Mouse (Mus musculus) stomach, postnatal 0 days (tissue): Measurements from ENCODE around the gene Hebp1. TPM values are rescaled to one million over a fixed set of nuclear protein-coding genes. Genes with fewer than 3 reads are reported as not detected.

Experiments
- ATAC-seq: fragments of 200-750 bp; cut with Nextera tagmentation; 2 replicates; pipeline ENCODE4 v1.8.0; 2017; ENCODE audit not compliant: low FRiP score, low TSS enrichment
- DNase-seq: peaks from one replicate; pipeline ENCODE4 v3.0.0-alpha.2; 2016; ENCODE audit warnings: low spot score
- H3K27ac ChIP-seq: fragments of 300-500 bp; sonication (generic); replicated peaks from 2 replicates; pipeline ENCODE4 v1.5.1; 2014; ENCODE audit warnings: mild to moderate bottlenecking, control low read depth
- H3K27me3 ChIP-seq: fragments of 300-500 bp; sonication (generic); 2 replicates; pipeline ENCODE4 v1.6.1; 2014; ENCODE audit warnings: low read length; ENCODE audit not compliant: control insufficient read depth, insufficient read depth
- H3K36me3 ChIP-seq: fragments of 300-500 bp; sonication (generic); 2 replicates; pipeline ENCODE4 v1.6.1; 2014; ENCODE audit warnings: low read length, mixed read lengths; ENCODE audit not compliant: control insufficient read depth, insufficient read depth
- H3K4me1 ChIP-seq: fragments of 300-500 bp; sonication (generic); replicated peaks from 2 replicates; pipeline ENCODE4 v1.6.1; 2014; ENCODE audit warnings: antibody characterized with exemption; ENCODE audit not compliant: control insufficient read depth, insufficient read depth
- H3K4me2 ChIP-seq: fragments of 300-500 bp; sonication (generic); replicated peaks from 2 replicates; pipeline ENCODE4 v1.6.1; 2014; ENCODE audit warnings: low read depth, mild to moderate bottlenecking, control low read depth, moderate library complexity
- H3K4me3 ChIP-seq: fragments of 300-500 bp; sonication (generic); 2 replicates; pipeline ENCODE4 v1.5.1; 2014; ENCODE audit warnings: low read depth, low read length, control low read depth
- H3K9ac ChIP-seq: fragments of 300-500 bp; sonication (generic); 2 replicates; pipeline ENCODE4 v1.6.1; 2014; ENCODE audit warnings: mild to moderate bottlenecking, low read length, control low read depth, mixed read lengths
- H3K9me3 ChIP-seq: fragments of 300-500 bp; sonication (generic); 2 replicates; pipeline ENCODE4 v1.6.1; 2016; ENCODE audit warnings: low read length; ENCODE audit not compliant: control insufficient read depth
- CTCF ChIP-seq: IDR thresholded peaks from 2 replicates; pipeline ENCODE4 v1.5.1; 2016; ENCODE audit warnings: antibody characterized with exemption, low read depth, mild to moderate bottlenecking, moderate library complexity
- EP300 ChIP-seq: optimal IDR thresholded peaks from 2 replicates; pipeline ENCODE3; 2016; ENCODE audit warnings: antibody characterized with exemption
- WGBS: fragments of 180-500 bp; shearing (Covaris S2); extraction: QIAGEN DNeasy Blood & Tissue Kit; methylation state at CpG from one replicate; pipeline ENCODE4 v1.1.7; 2014; 5-methylcytosine and 5-hydroxymethylcytosine counted together
- polyA plus RNA-seq: library from polyadenylated mRNA; unstranded; fragments of >200 nt; fragmentation: Nextera tagmentation; extraction: Ambion mirVana; gene quantifications from 2 replicates; pipeline ENCODE4 v1.2.1, GENCODE M21; 2015

Gene Hebp1
- polyA plus RNA-seq, result 33.7 and 42.3 TPM in 2 replicates

- 1% methylated on average over 51 of the region's 52 CpGs for WGBS
- Histone ChIP-seq H3K27me3 (no peaks in the 10 kb centered on the region), H3K4me3 (peak within 1 kb of the TSS; percentile 85), H3K27ac (peak within 1 kb of the TSS; percentile 76), H3K4me2 (peak within 1 kb of the TSS; percentile 88), H3K9ac (peak within 1 kb of the TSS; percentile 83), H3K36me3 (no peaks in the 10 kb centered on the region), H3K9me3 (no peaks in the 10 kb centered on the region), H3K4me1 (0 out of 2 replicates have a peak, but pooled peaks cover 2% of the 10 kb centered on the region)
- ATAC-seq (peak; percentile 66), DNase-seq (peak; percentile 85)
- TF ChIP-seq EP300 (no peak), CTCF (peak; percentile 29; the same call in 1 of the 2 replicates)
Observed at GRCm38 (mm10) chr6:135197921-135198532, at the start of gene Hebp1, which contains the start of gene Fam234b. Gene Hebp1 (minus strand): TSS chr6:135198022. Gene Fam234b (plus strand): TSS chr6:135197977.

- 65% methylated on average over 8 of the region's 8 CpGs for WGBS
- Histone ChIP-seq H3K9me3 (no peaks in the 10 kb centered on the region), H3K36me3 (no peaks in the 10 kb centered on the region), H3K4me2 (no peak overlapping the region), H3K27ac (no peak overlapping the region), H3K27me3 (no peaks in the 10 kb centered on the region), H3K4me1 (no peaks in the 10 kb centered on the region), H3K9ac (no peak overlapping the region), H3K4me3 (no peak overlapping the region)
- ATAC-seq (no peak), DNase-seq (no peak)
- TF ChIP-seq CTCF, result no peak
Observed at GRCm38 (mm10) chr6:135245586-135245985, 47.8 kb upstream of the Hebp1 start.

- H3K27ac ChIP-seq, result no peak overlapping the region
- no peak overlapping the region for H3K4me2 ChIP-seq
- no peak overlapping the region for H3K9ac ChIP-seq
- 94% methylated on average over 8 of the region's 8 CpGs for WGBS
- no peaks in the 10 kb centered on the region for H3K4me1 ChIP-seq
- ATAC-seq (no peak), DNase-seq (no peak)
- no peaks in the 10 kb centered on the region for H3K27me3 ChIP-seq
- no peaks in the 10 kb centered on the region for H3K36me3 ChIP-seq
- TF ChIP-seq CTCF (no peak), EP300 (no peak)
- no peak overlapping the region for H3K4me3 ChIP-seq
- no peaks in the 10 kb centered on the region for H3K9me3 ChIP-seq
Observed at GRCm38 (mm10) chr6:135240361-135240760, 42.5 kb upstream of the Hebp1 start.

- TF ChIP-seq CTCF, result no peak
- no peak for TF ChIP-seq EP300
- H3K27ac ChIP-seq, result no peak overlapping the region
- H3K36me3 ChIP-seq, result no peaks in the 10 kb centered on the region
- no peaks in the 10 kb centered on the region for H3K4me1 ChIP-seq
- H3K27me3 ChIP-seq, result no peaks in the 10 kb centered on the region
- 41% methylated on average over 4 of the region's 4 CpGs for WGBS
- no peak overlapping the region for H3K9ac ChIP-seq
- H3K4me2 ChIP-seq, result no peak overlapping the region
- ATAC-seq (no peak), DNase-seq (no peak)
- H3K9me3 ChIP-seq, result no peaks in the 10 kb centered on the region
- H3K4me3 ChIP-seq, result no peak overlapping the region
Observed at GRCm38 (mm10) chr6:135238211-135238610, 40.4 kb upstream of the Hebp1 start.

GRCm38 (mm10) chr6:135237326-135237725 lies 39.5 kb upstream of the Hebp1 start:
- no peaks in the 10 kb centered on the region for H3K27me3 ChIP-seq
- no peak overlapping the region for H3K4me2 ChIP-seq
- no peak overlapping the region for H3K4me3 ChIP-seq
- TF ChIP-seq EP300, result no peak
- TF ChIP-seq CTCF, result peak; percentile 53
- no peak overlapping the region for H3K27ac ChIP-seq
- DNase-seq (no peak), ATAC-seq (peak; percentile 38)
- peaks cover under 1% of the 10 kb centered on the region; the same call in 1 of the 2 replicates for H3K36me3 ChIP-seq
- H3K4me1 ChIP-seq, result no peaks in the 10 kb centered on the region
- no peaks in the 10 kb centered on the region for H3K9me3 ChIP-seq
- no peak overlapping the region for H3K9ac ChIP-seq
- 58% methylated on average over 14 of the region's 14 CpGs for WGBS

- Histone ChIP-seq H3K9ac (no peak overlapping the region), H3K36me3 (peaks cover 3% of the 10 kb centered on the region; the same call in 1 of the 2 replicates), H3K27me3 (no peaks in the 10 kb centered on the region), H3K4me1 (no peaks in the 10 kb centered on the region), H3K9me3 (no peaks in the 10 kb centered on the region), H3K4me3 (no peak overlapping the region), H3K4me2 (no peak overlapping the region), H3K27ac (no peak overlapping the region)
- no peak for ATAC-seq
- 84% methylated on average over 3 of the region's 3 CpGs for WGBS
- no peak for DNase-seq
- TF ChIP-seq CTCF (peak; percentile 59), EP300 (no peak)
Observed at GRCm38 (mm10) chr6:135236576-135236975, 38.8 kb upstream of the Hebp1 start.
